Mouse (Mus musculus) adrenal gland, postnatal 36 days (tissue): ENCODE data around the gene Psmd11. TPM values are rescaled to one million over a fixed set of nuclear protein-coding genes. Genes with fewer than 3 reads are reported as not detected.

ENCODE experiments used
- DNase-seq, 2 experiments: peaks; one replicate each; pipeline ENCODE4 v3.0.0; 2021; ENCODE audit warnings: mixed read lengths in 1 of 2
- total RNA-seq, 2 experiments: library from RNA; stranded (reverse); gene quantifications; 2 replicates each; pipeline ENCODE4 v1.2.3; 2021

Gene Psmd11
- total RNA-seq, 2 experiments from 2014 or later, result 159 to 167 TPM

DNA sequence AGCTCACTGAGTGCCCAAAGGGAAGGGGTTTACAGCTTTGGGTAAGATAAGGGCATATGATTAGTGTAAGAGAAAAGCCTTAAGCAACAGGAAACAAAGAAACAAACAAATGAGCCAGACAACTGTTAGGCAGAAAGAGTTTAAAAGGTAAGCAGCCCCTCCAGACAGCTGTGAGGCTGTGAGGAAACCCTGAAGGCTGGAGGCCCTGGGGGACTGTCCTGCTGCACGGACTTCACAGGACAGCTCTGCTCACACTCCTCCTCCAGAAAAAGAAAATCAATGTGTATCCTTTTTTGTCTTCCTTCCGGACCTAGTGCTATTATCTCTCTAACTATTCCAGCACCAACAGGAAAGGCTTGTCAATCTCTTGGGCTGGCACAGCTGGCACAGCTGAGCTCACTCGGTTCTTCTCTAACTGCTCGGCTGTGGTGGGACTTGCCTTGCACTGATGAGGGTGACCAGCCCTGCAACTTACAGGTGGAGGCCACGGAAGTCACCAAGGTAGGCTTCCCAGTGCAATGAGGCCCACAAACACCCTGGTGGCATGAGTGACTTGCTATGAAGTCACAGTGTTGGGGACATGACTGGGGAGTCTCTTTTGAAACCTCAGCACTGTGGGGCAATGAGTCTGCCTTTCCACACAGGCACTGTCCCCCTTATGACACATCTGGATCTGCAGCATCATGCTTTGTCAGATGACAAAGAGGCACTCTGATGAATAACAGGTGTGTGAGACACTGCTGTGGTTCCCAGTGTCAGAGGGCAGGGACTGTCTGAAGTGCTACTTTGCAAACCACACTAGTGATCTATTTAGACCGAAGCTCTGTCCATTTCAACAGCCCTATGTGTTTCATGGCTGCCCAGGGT lies 76.3 kb downstream of the Psmd11 start:
- DNase-seq, result no peak

DNA sequence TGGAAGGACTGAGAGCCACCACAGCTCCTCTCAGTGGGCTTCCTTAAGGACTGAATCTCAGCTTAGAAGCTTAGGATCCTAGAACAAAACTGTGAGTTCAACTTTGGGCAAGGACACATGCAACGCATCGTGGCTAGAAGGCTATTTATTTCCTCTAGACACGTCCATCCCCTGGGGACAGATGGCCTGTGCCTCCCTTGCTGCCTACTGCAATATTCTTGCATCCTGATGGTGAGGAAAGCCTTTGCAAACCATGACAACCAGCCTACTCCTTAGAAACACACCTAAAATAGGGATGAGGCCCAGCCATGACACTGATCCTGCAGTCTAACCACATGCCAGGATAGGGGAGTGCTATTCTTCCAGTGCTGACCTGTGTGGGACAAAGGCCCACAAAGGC lies 77.2 kb downstream of the Psmd11 start:
- DNase-seq, result no peak

DNA sequence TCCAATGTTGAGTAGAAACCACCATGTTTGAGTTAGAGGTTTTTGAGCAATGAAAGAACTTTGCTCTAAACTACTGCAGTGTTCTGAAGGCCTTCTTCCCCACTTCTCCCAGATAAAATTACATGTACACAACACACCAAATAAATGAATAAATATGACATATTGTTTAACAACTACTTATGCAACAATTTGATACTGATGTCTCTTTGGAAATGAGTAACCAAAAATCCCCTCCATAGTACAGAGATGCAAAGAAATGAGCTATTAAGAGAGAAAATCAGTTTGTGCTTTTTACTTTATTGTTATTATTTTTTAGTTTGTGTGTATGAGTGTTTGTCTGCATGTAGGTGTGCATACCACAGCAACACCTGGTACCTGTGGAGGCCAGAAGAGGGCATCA lies 78.1 kb downstream of the Psmd11 start:
- DNase-seq, result no peak

DNA sequence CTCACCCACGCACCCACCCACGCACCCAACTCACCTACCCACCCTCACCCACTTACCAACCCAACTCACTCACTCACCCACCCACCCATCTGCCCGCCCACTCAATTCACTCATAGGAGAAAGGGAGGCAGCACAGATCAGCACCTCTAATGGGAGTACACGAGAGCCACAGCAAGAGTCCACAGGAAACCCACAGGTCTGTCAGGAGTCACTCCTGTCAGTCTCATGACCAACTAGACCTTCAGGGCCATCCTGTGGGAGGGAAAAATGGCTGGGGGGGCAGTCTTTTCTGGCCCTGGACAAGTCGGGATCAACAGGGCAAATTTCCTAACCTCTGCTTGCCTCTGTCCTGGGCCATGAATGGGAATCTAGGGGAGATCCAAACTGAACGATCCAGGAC lies 79.4 kb downstream of the Psmd11 start:
- DNase-seq, result no peak

DNA sequence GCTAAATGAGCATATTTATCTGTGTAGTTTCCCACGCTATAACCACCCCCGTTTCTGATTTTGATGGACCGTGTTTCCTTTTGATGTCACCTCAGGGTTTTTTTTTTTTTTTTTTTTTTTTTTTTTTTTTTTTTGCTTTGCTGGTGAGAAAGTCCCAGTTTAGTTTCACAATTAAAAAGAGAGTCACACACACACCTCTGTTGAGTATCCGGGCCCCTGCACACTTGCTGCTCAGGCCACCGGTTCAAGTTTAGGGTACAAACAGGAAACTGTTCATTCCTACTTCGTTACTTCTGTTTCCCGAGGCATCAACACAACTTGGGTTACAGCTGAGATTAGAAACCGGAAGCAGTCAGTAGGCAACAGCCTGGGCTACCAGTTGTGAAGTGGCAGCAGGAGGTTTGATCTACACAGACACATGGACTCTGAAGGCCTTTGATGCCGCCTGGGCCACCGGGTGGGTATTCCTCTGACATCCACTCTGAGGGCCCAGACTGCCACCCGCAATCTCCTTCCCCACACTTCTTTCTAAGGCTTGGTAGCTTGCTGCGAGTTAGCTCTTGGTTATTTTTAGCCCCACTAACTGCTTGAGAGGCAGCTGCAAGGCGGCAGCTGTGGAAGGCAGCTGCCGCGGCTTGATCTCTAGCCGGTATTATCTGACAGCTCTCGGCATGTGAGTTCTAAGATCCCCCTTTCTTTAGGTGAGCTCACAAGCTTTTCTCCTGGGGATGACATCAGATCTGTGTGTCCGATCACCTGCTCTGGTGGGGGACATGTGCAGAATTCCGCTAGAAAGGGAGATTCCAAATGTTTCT lies 80.2 kb downstream of the Psmd11 start:
- no peak for DNase-seq

DNA sequence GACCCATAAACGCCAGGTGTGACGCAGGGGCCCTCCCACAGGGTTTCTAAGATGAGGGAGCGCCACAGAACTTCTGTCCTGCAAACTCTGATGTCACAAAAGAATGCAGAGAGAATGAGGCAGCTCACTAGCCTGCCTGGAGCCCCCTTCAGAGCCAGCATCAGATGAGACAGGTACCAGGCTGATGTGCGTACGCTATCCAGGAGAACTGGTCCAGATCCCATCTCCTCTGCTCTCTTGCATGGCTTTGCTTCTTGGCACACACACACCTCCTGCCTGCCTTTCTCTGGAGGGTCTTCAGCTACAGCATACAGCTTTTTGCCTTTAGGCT lies 80.7 kb downstream of the Psmd11 start:
- no peak for DNase-seq

DNA sequence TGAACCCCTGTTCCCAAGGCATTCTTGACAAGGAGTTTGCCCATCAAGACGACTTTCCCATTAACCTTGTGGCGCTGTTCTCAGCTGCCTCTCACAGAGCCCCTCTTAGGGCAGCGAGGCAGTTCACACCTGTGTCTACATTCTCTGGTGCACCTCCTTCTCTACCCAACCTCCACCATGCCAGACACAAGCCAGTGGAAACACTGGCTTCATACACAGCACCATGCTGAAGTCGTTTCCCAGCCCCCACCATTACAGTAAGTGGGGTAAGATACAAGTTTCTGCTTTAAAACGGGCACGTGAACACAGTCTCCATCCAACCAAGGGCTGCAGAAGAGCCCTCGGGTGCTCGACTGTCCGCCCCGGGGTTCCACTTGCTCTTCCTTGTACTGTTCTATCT lies 81.7 kb downstream of the Psmd11 start:
- DNase-seq, result no peak

DNA sequence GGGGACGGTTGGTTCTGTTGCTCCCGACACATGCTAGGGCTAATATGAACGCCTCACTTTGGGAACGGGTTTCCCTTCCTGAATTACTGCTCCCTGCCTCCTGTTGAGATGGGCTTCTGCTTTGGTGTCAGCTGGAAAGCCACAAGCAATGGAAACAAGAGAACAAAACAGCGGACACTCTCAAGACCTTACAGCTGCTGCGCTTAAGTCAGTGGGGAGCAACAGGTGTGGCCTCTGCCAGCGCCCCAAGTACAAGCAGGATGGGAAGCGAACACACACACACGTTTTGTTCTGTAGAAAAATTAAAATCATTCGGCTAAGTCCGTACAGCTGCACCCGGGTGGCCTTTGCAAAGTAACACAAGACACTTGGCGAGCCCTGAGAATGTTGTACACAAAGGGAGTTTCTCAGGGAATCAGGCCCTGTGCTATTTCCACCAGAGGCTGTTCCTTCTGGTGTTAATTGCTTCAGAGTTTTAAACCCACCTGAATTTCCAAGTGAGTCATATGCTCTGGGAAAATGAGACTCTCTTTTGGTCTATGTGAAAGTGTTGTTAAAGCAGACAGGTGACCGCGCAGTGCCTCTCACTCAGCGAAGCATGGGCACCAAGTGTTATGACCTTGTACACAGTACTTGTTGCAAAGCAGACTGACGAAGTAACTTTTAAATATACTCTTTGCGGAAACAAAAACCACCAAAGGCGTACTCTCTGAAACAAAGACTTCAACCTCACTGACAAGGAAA lies 84.1 kb downstream of the Psmd11 start:
- DNase-seq, result no peak

DNA sequence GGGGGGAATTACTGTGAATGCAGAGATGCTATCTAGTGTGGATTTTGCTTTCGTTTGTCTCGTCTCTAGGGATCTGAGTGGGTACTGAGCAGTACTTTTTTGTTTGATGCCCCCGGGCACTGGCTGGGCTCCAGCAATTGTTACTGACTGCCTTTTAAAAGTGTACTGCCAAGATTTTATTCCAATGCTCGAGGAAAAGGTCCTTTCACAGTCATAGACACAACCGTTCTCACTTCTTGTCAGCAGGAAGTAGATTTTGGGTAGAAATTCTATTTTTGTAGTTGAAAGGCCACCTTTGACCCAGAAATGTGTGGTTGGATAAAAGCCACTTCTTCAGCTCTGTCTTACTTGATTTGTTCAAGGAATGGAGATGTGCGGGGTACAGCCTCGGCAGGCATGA lies 85.4 kb downstream of the Psmd11 start:
- DNase-seq, result no peak

DNA sequence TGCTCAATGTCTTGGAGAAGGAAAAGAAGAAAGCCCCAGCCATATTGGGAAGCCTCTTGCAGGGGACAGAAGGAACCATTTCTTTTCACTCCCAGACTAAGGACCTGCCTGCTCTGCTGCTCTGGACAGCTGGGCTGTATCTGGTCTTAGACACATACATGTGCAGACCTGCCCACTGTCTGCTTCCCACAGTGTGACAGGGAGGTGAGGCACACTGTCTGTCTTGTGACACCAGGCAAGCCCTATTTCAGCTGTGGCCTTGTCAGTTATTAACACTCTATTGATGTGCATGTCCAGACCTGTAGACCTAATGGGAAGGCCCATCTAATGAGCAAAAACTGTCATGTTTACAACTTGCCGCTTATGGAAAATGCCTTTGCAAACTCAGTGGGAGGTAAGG lies 86.9 kb downstream of the Psmd11 start:
- DNase-seq, result no peak

DNA sequence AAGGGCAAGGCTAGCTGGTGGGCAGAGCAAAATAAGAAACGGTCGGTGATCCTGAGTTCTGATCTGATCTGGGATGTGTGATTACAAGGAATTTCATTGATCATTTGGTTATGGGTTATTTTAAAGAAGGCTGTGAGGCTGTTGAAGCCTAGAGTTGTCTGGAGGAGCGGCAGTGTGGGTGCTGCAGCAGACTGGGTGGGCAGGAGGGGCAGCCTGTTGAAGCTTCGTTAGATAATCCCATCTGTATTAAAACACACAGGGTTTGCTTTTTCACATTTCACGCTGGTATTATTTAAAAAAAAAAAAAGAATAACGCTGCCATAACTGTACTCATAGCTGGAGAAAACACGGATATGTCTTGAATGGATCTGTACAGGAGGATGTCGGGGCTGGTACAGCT lies 87.5 kb downstream of the Psmd11 start:
- no peak for DNase-seq

DNA sequence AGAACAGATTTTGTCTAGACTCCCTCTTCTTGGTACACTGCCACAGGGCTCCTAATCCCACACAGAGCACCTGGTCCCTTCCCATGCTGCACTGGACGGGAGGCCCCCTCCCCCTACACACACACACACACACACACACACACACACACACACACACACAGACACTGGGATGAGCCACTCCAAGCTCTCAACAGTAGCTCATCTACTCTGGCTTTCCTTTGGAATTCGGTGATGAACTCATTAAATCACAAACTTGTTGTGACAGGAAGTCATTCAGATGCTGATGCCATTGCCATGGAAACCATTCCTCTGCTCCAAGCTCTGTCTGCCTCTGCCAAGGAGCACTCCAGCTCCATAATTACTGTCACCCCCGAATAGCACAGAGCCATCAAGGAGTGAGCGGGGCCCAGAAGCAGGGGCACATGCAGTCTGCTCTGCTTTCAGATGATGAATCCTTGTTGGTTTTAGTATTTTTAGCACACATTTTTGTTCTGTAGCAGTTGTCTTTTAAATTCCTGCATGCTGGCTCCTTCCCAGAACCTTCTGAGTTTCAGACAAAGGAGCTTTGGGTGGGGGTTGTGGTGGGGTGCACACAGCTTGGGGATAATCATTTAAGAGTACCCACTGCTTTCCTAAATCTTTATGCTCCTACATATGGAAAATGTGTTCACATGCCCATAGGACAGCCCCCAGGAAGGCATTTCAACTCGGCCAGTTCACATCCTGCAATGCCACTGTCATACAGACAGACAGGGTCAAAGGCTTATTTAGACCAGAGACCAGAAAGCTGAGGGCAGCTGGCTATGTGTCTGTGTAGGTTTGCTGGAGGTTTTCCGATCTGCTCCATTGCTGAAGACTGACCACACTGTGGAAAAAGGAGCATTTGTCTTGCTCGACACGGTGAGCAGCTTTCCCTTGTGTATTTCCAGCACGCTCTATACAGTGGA lies 90.3 kb downstream of the Psmd11 start:
- no peak for DNase-seq

DNA sequence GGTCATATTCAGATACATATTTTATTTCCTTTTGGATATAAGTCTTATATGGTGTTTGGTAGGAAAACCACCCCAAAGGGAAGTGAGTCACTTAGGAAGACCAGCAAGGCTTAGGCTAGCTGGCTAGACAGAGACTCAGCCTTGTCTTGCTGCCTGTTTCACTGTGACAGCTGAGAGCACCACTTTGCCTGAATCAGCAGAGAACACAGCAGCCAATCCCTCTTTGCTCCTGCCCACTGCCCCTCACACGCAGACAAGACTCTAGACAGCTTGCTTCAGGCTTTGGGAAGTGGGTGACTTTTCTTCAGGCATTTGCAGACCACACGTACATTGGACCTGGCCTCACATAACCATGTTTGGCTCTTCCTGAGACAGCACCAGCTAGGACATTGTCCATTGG lies 92.7 kb downstream of the Psmd11 start:
- no peak for DNase-seq

Other genes starting within 250 kb of the Psmd11 start
- gene Rnf135, start 244.8 kb upstream of the Psmd11 start, total RNA-seq, result 10 to 100 TPM in 1 of 2 experiments, 1 to 10 TPM in 1; 6.9 to 13.3 TPM
- gene Rhot1, start 219.6 kb upstream of the Psmd11 start, total RNA-seq, result 10 to 100 TPM; 68.9 to 86.2 TPM
- 1 to 10 TPM; 3.0 to 3.3 TPM for gene Rhbdl3, start 127.7 kb upstream of the Psmd11 start, total RNA-seq
- 10 to 100 TPM; 12.7 to 20.5 TPM for gene 5730455P16Rik, start 50.6 kb upstream of the Psmd11 start, total RNA-seq
- gene Zfp207, start 45.3 kb upstream of the Psmd11 start, total RNA-seq, result 100 to 1,000 TPM; 122 to 136 TPM
- gene Cdk5r1, start 48.4 kb downstream of the Psmd11 start, total RNA-seq, result 1 to 10 TPM; 2.1 to 2.2 TPM